Mouse (Mus musculus) layer of hippocampus, adult 11-12 months (tissue): ENCODE results near the gene Naa50.

Experiments used
- DNase-seq: peaks from one replicate; pipeline ENCODE4 v3.0.0; 2022; ENCODE audit warnings: low spot score

The Naa50 gene

DNA sequence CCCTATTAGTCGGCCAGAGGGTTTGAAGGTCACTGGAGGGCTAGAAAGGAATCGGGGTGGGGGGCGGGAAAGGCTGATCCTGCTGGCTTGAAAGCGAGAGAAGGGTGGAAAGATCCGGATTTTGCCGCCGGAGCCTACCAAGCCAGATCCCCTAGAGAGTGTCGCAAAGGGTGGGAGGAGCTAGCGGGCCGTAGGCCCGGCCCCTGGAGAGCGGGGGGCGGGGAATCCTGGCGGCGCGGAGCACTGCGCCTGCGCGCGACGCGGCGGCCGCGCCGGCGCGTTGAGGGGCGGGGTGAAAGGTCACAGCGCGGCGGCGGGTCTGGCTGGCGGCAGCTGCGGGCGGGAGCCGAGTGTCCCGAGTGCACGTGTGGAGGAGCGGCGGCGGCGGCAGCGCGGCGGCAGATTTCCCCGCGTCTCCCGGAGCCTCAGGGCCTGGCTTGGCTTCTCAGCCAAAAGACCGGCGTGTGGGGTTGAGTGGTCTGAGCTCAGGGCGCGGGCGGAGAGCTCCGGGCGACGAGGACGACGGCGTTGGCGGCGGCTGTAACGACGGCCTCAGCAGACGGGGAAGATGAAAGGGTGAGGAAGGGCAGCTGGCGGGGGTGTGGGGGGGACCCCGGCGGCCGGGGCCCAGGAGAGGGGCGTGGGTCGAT lies at the start of gene Naa50, which contains the start of gene Atp6v1a:
TSS of gene Naa50 (plus strand) at position 295 of the 650 bp plus-strand sequence.
TSS of gene Atp6v1a (minus strand) at position 170 of the 650 bp plus-strand sequence.
- peak; percentile 90 for DNase-seq

DNA sequence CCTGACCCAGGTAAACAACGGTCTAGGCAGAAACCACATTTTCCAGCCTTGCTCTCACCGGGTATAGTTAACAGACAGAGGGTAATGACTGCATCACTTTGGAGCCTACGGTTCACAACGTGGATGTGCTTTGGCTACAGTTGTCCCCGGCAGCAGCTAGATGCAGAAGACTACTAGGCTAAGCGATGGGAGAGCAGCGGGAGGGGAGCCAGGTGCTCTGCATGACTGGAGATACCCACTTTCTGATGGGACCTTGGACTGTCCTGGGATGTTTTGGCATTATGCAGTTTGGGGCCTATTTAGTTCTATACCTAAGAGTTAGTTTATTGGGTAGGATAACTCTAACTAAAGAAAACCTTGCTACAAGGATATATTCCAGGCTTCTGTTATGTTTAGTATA lies 40.3 kb upstream of the Naa50 start:
- no peak for DNase-seq

DNA sequence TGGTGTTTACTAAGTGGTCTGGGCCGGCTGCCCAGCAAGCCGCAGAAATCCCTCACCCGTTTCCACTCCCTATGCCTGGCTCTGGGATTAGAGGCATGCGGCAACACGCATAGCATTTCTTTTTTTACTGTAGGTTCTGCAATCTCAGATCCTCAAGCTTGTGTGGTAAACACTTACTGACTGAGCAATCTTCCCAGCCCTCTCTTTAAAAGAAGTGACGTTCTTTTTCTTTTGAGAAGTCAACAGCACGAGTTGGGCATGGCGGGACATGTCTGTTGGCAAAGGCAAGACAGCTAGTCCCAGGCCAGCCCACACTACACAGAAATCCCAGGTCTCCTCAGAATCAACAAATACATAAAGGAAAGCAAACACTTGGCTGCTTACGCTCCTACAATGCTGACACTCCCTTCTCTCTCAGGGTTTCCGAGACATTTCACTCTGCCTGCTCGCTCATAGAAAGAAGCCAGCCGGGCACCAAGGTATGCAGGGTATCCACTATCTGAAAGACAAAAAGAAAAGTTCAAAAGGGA lies 38.4 kb upstream of the Naa50 start:
- DNase-seq, result no peak

DNA sequence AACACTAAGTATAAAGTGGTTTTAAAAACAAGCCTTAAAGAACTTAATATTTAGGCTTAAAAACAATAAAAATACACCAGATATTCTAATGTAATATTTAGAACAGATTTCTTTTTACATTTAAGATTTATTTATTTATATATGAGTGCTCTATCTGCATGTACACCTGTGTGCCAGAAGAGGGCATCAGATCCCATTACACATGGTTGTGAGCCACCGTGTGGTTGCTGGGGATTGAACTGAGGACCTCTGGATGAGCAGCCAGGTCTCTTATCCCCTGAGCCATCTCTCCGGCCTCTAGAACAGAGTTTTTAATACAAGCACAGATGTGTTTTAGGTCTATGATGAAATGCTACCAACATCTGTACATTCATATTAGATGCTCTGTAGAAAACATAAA lies 36.7 kb upstream of the Naa50 start:
- DNase-seq, result no peak

DNA sequence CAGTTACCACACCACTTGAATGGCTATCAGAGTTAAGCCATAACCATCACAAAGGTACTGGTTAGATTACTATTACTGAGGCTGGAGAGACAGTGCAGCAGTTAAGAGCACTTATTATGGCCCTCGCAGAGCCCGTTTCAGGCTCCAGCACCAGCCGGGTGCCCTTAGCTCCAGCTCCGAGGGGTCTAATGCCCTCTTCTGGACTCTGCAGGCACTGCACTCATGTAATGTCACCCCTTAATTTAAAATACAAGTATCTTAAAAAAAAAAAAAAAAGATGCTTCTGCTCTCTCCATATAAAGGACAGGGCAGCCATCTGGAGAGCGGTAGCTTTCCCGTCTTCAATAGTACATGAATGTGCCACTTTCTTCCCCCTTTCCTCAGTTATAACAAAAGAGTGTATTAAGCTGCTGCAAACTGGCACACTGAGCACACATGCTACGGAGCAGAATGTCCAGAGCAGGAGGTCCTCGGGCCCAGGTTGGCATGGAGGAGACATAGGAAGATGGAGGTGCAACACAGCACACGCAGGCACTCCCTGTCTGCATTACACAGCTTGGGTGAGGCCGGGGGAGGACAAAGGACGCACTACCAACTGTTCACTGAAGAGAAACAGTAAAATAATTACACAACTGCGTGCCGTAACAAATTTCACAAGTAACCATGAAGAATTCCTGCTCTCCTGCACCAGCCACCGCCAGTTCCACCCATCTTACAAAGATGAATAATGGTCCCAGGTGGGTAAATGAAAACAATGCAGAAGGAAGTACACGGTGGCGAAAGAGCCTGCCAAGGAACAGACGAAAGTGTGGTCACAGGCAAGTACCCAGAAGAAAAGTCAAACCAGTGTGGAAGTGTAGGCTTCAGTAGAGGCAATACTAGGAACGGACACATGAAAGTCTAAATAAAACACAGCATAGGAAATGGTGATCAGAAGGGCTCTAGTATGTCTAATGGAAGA lies 35.5 kb upstream of the Naa50 start:
- no peak for DNase-seq

DNA sequence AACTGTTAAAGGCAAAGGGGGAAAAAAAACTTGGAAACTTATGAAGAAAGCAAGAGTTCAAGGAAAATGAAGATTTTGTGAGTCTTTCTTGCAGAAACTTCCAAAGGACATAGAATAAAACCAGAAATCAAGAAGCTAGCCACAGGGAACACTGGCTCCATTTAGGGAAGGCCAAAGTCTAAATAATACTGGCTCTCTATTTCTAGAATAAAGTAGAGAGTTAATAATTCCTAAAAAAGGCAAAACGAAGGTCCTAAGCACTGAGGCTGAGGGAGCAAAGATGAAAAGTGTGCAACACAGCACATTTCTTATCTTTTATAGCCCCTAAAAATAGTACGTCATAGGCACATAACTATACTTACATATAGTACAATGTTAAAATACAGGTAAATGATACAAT lies 34.4 kb upstream of the Naa50 start:
- no peak for DNase-seq

DNA sequence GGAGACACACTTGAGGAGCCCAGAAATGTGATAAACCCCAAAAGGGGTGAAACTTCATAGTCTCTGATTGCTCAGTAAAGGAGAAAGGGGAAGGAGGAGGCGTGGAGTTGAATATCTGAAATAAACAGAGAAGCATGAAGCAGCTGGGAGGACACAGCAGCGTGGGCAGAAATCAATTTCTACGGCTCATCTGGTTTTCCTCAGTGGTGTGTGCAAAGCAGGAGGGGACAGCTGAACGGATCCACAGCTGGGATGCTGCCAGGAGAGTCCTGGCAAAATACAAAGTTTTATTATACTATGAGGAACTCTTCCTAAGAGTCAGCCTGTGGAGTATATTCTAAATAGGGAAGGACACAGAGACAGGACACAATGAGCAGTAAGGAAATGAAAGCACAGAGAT lies 30.6 kb upstream of the Naa50 start:
- peak; percentile 61 for DNase-seq

DNA sequence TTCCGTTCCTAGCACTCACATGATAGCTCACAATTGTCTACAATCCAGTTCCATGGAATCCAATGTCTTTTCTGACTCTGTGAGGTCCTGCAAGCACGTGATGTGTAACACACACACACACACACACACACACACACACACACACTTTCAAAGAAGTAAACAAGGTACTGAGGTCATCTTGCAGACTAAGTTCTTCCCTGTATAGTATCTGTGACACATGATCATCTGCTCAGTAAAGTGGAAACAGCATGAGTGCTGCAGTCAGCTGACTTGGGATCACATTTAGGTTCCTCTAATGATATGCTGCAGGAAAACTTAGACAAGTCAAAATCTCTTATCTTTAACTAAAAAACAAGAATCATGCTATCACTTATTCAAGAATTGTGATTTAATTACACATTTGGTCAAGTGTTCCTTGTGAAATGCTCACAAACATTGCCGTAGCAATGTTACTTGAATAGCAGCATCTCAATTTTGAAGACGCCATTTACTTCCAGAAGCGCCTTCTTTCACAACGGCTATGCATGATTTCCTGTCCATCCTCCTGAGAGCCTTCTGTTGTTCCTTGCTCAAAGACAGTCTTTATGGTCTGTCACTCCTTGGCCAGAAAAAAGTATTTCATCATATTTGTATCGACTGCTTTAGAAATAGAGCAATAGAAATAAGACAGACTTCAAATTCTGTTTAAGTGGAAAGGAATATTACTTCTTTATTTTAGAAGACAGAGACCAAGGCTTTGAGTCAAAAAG lies 19.7 kb upstream of the Naa50 start:
- no peak for DNase-seq

DNA sequence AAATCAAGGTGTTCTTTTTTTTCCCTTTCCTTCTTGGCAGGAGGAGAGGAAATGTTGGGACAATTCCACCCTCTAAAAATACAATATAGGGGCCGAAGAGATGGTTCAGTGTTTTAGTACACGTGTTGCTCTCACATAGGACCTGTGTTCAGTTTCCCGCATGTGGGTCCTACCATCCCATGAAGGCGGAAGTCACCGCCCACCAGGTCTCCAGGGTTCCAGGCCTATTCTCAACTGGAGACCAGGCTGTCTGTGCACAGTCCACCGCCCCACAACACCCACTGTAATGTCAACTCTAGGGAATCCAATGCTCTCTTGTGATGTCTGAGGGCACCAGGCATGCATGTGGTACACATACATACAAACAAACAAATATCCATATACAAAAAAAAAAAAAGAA lies 17.5 kb upstream of the Naa50 start:
- DNase-seq, result no peak

DNA sequence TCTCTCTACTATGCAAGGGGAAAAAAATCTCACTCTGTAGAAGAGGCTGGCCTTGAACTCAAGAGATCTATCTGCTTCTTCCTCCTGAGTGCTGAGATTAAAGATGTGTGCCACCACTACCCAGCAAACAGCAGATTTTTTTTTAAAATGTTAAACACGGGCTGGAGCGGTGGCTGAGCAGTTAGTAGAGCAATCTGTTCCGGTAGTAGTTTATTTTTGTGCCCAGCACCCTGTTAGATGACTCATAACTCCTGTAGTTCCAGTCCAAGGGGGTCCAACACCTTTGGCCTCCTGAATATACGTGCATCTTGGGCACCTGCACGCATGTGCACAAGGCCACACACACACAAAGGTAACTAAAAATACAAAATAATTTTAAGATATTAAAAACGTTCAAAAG lies 17.1 kb upstream of the Naa50 start:
- DNase-seq, result no peak

DNA sequence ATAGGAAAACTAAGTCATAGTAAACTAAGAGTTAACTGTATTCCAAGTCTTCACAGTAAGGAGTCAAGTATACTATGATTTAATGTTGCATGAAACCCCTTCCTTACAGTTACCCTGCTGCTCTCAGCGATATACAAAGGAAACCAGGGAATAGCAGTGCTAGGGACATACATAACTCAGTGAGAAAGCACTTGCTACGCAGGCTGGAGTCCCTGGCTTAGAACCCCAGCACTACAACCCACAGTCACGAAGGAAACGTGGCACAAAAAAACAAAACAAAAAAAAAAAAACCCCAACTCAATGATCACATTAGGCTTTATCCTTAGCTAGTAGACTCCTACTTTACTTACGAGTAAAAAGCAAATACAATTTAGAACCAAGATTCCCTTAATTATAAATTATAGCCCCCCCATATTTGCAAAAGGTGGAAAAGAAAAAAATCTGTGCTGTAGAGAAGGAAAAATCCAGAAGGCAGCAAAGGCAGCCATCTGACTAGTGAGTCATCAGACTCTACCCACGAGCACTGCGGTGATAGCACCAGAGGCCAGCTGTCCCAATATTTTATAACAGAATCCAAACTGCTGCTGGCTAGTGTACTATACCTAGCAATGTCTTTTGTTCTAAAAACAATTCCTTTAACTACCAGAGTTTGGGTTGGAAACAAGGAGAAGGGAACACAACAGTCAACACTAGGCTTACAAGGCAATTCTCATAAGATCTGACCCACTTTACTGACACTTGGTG lies 16.5 kb upstream of the Naa50 start:
- peak; percentile 73 for DNase-seq

DNA sequence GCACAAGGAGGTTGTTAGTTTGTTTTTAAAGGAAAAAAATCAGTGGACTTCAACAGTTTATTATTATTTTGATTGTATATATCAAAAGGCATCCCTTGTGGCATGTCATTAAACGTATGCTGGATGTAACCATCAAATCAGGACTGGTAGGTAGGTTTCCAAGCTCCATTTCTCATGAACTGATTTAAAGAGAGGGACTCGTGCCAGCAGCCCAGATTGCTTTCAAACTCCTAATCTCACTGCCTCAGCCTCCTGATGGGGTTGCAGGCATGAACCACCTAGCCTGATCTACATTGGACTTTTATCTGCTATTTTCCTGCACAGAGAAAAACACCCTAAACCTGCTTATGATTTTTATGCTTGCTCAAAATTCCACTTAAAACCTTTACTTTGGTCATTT lies 15.8 kb upstream of the Naa50 start:
- DNase-seq, result no peak

DNA sequence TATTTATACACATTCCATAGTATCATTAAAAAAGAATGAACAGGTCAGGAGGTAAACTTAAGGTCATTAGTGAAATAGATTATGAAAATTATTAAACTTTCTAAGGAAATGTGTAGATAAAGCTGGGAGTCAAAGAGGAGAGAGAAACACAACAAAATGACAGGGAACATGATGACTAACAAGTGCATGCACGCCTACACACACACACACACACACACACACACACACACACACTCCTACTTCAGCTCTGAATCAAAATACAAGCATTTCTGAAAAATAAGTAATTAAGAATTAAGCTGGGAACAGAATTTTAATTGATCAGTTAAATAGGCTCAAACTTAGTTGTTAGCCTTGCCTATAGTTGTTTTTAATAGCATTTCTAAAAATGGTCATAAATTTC lies 14.9 kb upstream of the Naa50 start:
- DNase-seq, result no peak

DNA sequence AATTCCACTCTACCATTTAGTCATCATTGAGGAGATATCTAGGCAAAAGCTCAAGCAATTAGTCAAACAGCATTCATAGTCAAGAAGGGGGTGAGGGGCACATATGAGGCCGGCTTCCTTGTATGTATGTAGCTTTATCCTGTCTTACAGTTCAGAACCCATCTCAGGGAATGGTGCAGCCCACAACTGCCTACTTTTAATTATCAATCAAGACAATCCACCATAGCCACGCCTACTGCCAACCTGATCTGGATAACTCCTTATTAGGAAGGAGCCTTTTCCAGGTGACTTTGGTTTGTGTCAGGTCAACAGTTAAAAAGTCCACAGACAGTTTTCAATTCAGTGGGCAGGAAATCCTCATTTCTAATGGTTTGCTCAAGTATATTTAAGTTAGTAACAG lies 14.2 kb upstream of the Naa50 start:
- DNase-seq, result no peak

DNA sequence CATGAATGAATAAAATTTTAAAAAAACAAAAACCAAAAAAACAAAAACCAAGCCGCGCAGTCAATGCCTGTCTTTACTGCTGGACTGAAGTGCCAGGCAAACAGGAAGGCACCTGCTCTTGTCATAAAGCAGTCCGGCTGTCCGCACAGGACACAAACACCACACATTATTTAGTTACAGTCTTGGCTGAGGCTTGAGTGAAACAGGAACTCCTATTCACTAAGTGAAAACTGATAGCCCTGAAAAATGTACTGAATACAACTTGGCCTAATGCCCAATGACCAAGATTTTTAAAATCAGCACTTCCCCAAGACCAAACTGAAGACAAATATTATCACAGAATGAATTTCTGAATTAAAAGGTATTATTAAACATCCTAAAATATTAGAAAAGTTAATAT lies 13.2 kb upstream of the Naa50 start:
- no peak for DNase-seq

DNA sequence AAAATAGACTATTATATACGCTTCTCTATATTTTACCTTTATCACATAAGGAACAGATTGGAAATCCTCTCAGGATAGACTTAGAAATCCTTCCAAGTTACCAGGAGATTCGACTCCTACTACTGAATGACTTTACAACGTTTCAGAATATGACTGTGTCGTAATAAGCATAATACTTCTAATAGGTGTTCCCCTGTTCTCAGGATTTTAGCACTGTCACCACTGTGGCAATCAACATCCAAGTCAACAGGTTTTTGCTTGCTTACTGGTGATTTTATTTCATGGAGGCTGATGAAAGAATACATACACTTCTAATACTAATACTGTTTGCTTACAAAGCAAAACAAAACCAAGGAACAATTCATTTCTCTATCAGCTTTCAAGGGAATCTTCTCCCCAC lies 7.3 kb upstream of the Naa50 start:
- DNase-seq, result no peak

DNA sequence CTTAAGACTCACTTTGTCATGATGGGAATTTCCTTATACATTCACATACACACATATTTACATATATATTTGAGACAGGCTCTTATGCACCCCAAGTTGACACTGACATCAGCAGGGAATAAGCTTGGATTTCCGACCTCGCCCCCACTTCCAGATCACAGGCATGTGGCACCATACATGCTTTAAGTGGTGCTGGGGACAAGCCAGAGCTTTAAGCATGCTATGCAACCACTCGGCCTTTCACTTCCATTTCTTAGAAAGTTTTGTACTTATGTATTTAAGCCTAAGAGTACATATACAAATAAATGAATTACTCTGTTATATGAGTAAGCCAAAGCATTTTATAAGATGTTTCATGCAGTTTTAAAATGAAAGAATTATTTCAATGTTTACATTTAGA lies 6.4 kb upstream of the Naa50 start:
- no peak for DNase-seq

DNA sequence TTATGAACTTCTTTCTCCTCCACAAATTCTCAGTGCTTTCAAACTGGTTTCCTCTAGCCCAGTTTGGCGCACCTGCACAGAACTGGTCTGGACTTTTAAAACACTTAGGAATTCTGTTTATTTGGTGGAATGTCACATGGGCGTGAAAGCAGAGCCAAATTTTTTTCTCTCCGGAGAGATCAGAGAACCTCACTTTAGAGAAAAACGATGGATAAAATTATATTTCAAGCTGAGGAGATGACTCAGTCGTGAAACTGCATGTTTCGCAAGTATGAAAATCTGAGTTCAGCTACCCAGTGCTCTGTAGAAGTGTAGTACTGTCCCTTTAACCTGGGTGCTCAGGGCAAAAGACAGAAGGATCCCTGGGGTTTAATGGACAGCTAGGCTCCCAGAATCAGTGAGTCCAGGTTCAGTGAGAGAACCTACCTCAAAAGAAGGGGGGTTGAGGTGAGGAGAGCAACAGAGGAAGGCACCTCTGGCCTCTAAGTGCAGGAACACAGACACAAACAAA lies 3.1 kb upstream of the Naa50 start:
- no peak for DNase-seq

DNA sequence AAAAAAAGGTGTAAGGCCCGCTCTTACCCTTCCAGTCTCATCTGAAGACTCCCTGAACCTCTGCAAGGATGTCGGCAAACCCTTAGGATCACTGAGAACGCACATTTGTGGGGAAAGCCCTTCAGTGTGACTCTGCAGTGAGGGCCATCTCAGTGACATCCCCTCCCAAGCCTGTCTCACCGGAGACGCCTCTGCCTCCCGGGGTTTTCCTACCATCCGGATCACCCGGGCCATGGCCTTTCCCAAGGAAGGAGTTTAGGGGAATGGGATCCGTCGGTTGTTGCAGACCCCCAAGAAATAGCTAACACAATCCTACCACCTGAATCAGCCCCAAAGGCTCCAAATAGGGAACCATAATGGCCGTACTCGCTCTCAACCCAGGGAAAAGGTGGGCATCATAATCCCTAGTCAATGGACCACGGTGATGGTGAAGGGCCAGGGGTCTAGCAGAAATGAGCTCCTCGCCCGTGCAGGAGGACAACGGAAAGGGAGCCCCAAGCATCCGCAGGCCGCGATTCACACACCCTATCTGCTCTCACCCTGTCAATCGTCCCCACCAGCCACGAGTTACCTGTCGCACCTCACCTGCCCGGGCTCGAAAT lies 1.2 kb upstream of the Naa50 start:
- DNase-seq, result no peak

DNA sequence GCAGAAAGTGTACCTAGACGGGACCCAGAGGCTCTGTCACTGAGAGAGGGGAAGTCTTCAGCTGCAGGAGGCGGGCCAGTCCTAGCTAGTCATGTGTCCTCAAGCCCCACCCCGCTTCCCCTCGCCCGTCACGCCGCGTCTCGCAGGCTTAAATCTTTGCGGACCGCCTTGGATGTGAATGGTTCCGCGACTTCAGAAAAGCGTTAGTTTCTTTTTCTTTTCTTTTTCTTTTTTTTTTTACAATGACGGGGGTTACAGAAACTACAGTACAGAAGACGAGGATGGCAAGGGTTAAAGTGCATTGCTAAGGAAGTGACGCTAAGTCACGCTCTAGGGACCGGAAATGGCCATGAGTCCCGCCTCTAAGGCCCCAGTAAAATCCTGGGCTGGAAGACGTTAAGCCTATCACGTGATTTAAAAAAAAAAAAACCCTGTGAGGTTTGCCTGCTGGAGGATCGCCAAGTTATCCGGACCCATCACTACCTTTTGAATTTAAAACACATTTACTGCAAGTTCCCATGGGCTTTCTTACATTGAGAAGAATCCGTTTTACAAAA lies 573 bp upstream of the Naa50 start:
- peak; percentile 91 for DNase-seq
